Mouse (Mus musculus) intestine, postnatal 0 days (tissue): Measurements from ENCODE around the gene Sema6b. TPM values are rescaled to one million over a fixed set of nuclear protein-coding genes. Genes with fewer than 3 reads are reported as not detected.

Experiments used
- ATAC-seq: fragments of 200-750 bp; cut with Nextera tagmentation; 2 replicates; pipeline ENCODE4 v1.8.0; 2017; ENCODE audit warnings: mild to moderate bottlenecking, moderate TSS enrichment, moderate library complexity
- H3K27ac ChIP-seq: fragments of 300-500 bp; sonication (generic); 2 replicates; pipeline ENCODE4 v1.5.1; 2014; ENCODE audit warnings: mild to moderate bottlenecking, low read depth, low read length, moderate library complexity
- H3K27me3 ChIP-seq: fragments of 300-500 bp; sonication (generic); replicated peaks from 2 replicates; pipeline ENCODE4 v1.6.1; 2014; ENCODE audit warnings: low read length, mixed read lengths; ENCODE audit not compliant: control insufficient read depth, insufficient read depth
- H3K36me3 ChIP-seq: fragments of 300-500 bp; sonication (generic); 2 replicates; pipeline ENCODE4 v1.6.1; 2014; ENCODE audit warnings: mild to moderate bottlenecking, moderate library complexity; ENCODE audit not compliant: control insufficient read depth, insufficient read depth
- H3K4me1 ChIP-seq: fragments of 300-500 bp; sonication (generic); replicated peaks from 2 replicates; pipeline ENCODE4 v1.6.1; 2014; ENCODE audit warnings: antibody characterized with exemption, low read length, mixed read lengths; ENCODE audit not compliant: control insufficient read depth, insufficient read depth
- H3K4me2 ChIP-seq: fragments of 300-500 bp; sonication (generic); replicated peaks from 2 replicates; pipeline ENCODE4 v1.6.1; 2014; ENCODE audit warnings: low read depth, mild to moderate bottlenecking, moderate library complexity
- H3K4me3 ChIP-seq: fragments of 300-500 bp; sonication (generic); 2 replicates; pipeline ENCODE4 v1.5.1; 2014; ENCODE audit warnings: low read depth, low read length
- H3K9ac ChIP-seq: fragments of 300-500 bp; sonication (generic); 2 replicates; pipeline ENCODE4 v1.6.1; 2014; ENCODE audit warnings: mild to moderate bottlenecking, low read depth, low read length
- H3K9me3 ChIP-seq: fragments of 300-500 bp; sonication (generic); 2 replicates; pipeline ENCODE4 v1.6.1; 2016; ENCODE audit warnings: mixed run types; ENCODE audit not compliant: control insufficient read depth
- CTCF ChIP-seq: sonication (generic); IDR thresholded peaks from 2 replicates; pipeline ENCODE4 v1.5.1; 2016; ENCODE audit warnings: low read depth, mild to moderate bottlenecking, control low read depth, antibody characterized with exemption, moderate library complexity
- WGBS: fragments of 180-500 bp; shearing (Covaris S2); extraction: QIAGEN DNeasy Blood & Tissue Kit; methylation state at CpG from one replicate; pipeline ENCODE4 v1.1.7; 2014; 5-methylcytosine and 5-hydroxymethylcytosine counted together
- polyA plus RNA-seq: library from polyadenylated mRNA; unstranded; fragments of >200 nt; fragmentation: Nextera tagmentation; extraction: Ambion mirVana; gene quantifications from 2 replicates; pipeline ENCODE4 v1.2.1, GENCODE M21; 2015

Gene Sema6b
- polyA plus RNA-seq, 1 experiment from 2014 or later: 1.1 TPM

GRCm38 (mm10) chr17:56124377-56125275 lies 15.5 kb downstream of the Sema6b start:
- peak; percentile 18 for ATAC-seq

GRCm38 (mm10) chr17:56123681-56124340 lies 16.3 kb downstream of the Sema6b start:
- Histone ChIP-seq H3K36me3 (peaks cover 5% of the 10 kb centered on the region; the same call in 1 of the 2 replicates), H3K27ac (no peak overlapping the region), H3K4me1 (no peaks in the 10 kb centered on the region; the same call in 1 of the 2 replicates), H3K4me3 (peak overlapping the region; percentile 46), H3K4me2 (peak overlapping the region; percentile 89), H3K9me3 (peaks cover 9% of the 10 kb centered on the region), H3K27me3 (peaks cover 54% of the 10 kb centered on the region), H3K9ac (0 out of 2 replicates have a peak overlapping the region, but pooled peaks have one; percentile 31)
- no peak for TF ChIP-seq CTCF
- ATAC-seq: peak; percentile 6; the same call in 1 of the 2 replicates
- WGBS: 33% methylated on average over 52 of the region's 59 CpGs

More at GRCm38 (mm10) chr17:56124377-56125275, 15.5 kb downstream of the Sema6b start:
- Histone ChIP-seq H3K36me3 (peaks cover 5% of the 10 kb centered on the region), H3K4me1 (no peaks in the 10 kb centered on the region; the same call in 1 of the 2 replicates), H3K9ac (peak overlapping the region; percentile 31; the same call in 1 of the 2 replicates), H3K27ac (no peak overlapping the region), H3K4me2 (peak overlapping the region; percentile 89), H3K9me3 (peaks cover 9% of the 10 kb centered on the region), H3K27me3 (peaks cover 46% of the 10 kb centered on the region), H3K4me3 (peak overlapping the region; percentile 46)
- 8% methylated on average over 59 of the region's 59 CpGs for WGBS
- TF ChIP-seq CTCF: peak; percentile 86

- Histone ChIP-seq H3K4me3 (no peak overlapping the region), H3K27me3 (peaks cover 61% of the 10 kb centered on the region), H3K9me3 (peaks cover 9% of the 10 kb centered on the region), H3K4me2 (no peak overlapping the region), H3K9ac (no peak overlapping the region), H3K36me3 (peaks cover 5% of the 10 kb centered on the region; the same call in 1 of the 2 replicates), H3K27ac (no peak overlapping the region), H3K4me1 (no peaks in the 10 kb centered on the region; the same call in 1 of the 2 replicates)
- TF ChIP-seq CTCF: no peak
- 90% methylated on average over 12 of the region's 12 CpGs for WGBS
- no peak for ATAC-seq
Measured at GRCm38 (mm10) chr17:56123161-56123560, 17.0 kb downstream of the Sema6b start.

- no peak within 1 kb of the TSS for H3K9ac ChIP-seq
- WGBS: 53% methylated on average over 2 of the region's 2 CpGs
- H3K4me1 ChIP-seq: peaks cover 4% of the 10 kb centered on the region; the same call in 1 of the 2 replicates
- no peak within 1 kb of the TSS for H3K4me2 ChIP-seq
- no peak for ATAC-seq
- peaks cover 9% of the 10 kb centered on the region for H3K9me3 ChIP-seq
- H3K36me3 ChIP-seq: peaks cover 5% of the 10 kb centered on the region; the same call in 1 of the 2 replicates
- no peak within 1 kb of the TSS for H3K4me3 ChIP-seq
- no peak for TF ChIP-seq CTCF
- no peak within 1 kb of the TSS for H3K27ac ChIP-seq
- peaks cover 61% of the 10 kb centered on the region for H3K27me3 ChIP-seq
Measured at GRCm38 (mm10) chr17:56121826-56122225, 18.3 kb downstream of the Sema6b start, which contains the start of gene Lrg1. Lrg1 (minus strand) TSS chr17:56122001.

- no peak for TF ChIP-seq CTCF
- Histone ChIP-seq H3K4me3 (peak overlapping the region; percentile 22), H3K4me2 (peak overlapping the region; percentile 48), H3K4me1 (peaks cover 4% of the 10 kb centered on the region; the same call in 1 of the 2 replicates), H3K36me3 (peaks cover 5% of the 10 kb centered on the region; the same call in 1 of the 2 replicates), H3K9me3 (peaks cover 9% of the 10 kb centered on the region), H3K9ac (no peak overlapping the region), H3K27me3 (peaks cover 61% of the 10 kb centered on the region), H3K27ac (no peak overlapping the region)
- ATAC-seq: no peak
- 4% methylated on average over 66 of the region's 66 CpGs for WGBS
Measured at GRCm38 (mm10) chr17:56119981-56120880, 19.9 kb downstream of the Sema6b start.
